Mouse (Mus musculus): ENCODE data around the gene Nfkbib. TPM values are rescaled to one million over a fixed set of nuclear protein-coding genes. Genes with fewer than 3 reads are reported as not detected.

The Nfkbib gene
- polyA plus RNA-seq, 1 experiment, result 39.6 TPM

- Histone ChIP-seq H3K27me3 (ENCODE audit: control insufficient read depth, insufficient read depth, low read length) (no peaks in the 10 kb centered on the region), H3K4me3 (replicated peaks; ENCODE audit: insufficient read depth, low read depth, low read length) (no peak overlapping the region), H3K4me1 (ENCODE audit: control insufficient read depth, insufficient read depth, low read length) (peaks cover 14% of the 10 kb centered on the region), H3K27ac (ENCODE audit: insufficient read depth, low read length) (no peak overlapping the region)
- TF ChIP-seq CTCF (IDR thresholded peaks at IDR 0.05; ENCODE audit: borderline replicate concordance, insufficient read depth, low read depth, low read length), result no peak
- TF ChIP-seq POLR2A (IDR thresholded peaks at IDR 0.05; ENCODE audit: borderline replicate concordance, insufficient read depth, low read length), result no peak
- 43% methylated on average over 7 of the region's 7 CpGs for WGBS
- DNase-seq, result no peak
These were observed 7.8 kb upstream of the Nfkbib start for GRCm38 (mm10) chr7:28775129-28775528.

GRCm38 (mm10) chr7:28774164-28774563 is 6.9 kb upstream of the Nfkbib start:
- H3K4me1 ChIP-seq (ENCODE audit: control insufficient read depth, insufficient read depth, low read length), result peaks cover 13% of the 10 kb centered on the region
- H3K27me3 ChIP-seq (ENCODE audit: control insufficient read depth, insufficient read depth, low read length), result no peaks in the 10 kb centered on the region
- TF ChIP-seq POLR2A (IDR thresholded peaks at IDR 0.05; ENCODE audit: borderline replicate concordance, insufficient read depth, low read length) (no peak), CTCF (IDR thresholded peaks at IDR 0.05; ENCODE audit: borderline replicate concordance, insufficient read depth, low read depth, low read length) (no peak)
- no peak overlapping the region for H3K4me3 ChIP-seq (replicated peaks; ENCODE audit: insufficient read depth, low read depth, low read length)
- H3K27ac ChIP-seq (ENCODE audit: insufficient read depth, low read length), result peak overlapping the region; percentile 20; the same call in 1 of the 2 replicates
- 24% methylated on average over 12 of the region's 12 CpGs for WGBS
- peak; percentile 26 to 41 for DNase-seq

GRCm38 (mm10) chr7:28773163-28773562 is 5.9 kb upstream of the Nfkbib start:
- TF ChIP-seq CTCF (IDR thresholded peaks at IDR 0.05; ENCODE audit: borderline replicate concordance, insufficient read depth, low read depth, low read length) (no peak), POLR2A (IDR thresholded peaks at IDR 0.05; ENCODE audit: borderline replicate concordance, insufficient read depth, low read length) (no peak)
- 19% methylated on average over 3 of the region's 3 CpGs for WGBS
- peak; percentile 32 to 62 for DNase-seq
- H3K27me3 ChIP-seq (ENCODE audit: control insufficient read depth, insufficient read depth, low read length), result no peaks in the 10 kb centered on the region
- peak overlapping the region; percentile 20 for H3K27ac ChIP-seq (ENCODE audit: insufficient read depth, low read length)
- peaks cover 13% of the 10 kb centered on the region for H3K4me1 ChIP-seq (ENCODE audit: control insufficient read depth, insufficient read depth, low read length)
- no peak overlapping the region for H3K4me3 ChIP-seq (replicated peaks; ENCODE audit: insufficient read depth, low read depth, low read length)

GRCm38 (mm10) chr7:28771867-28772266 is 4.6 kb upstream of the Nfkbib start:
- 60% methylated on average over 11 of the region's 11 CpGs for WGBS
- Histone ChIP-seq H3K4me3 (replicated peaks; ENCODE audit: insufficient read depth, low read depth, low read length) (no peak overlapping the region), H3K27me3 (ENCODE audit: control insufficient read depth, insufficient read depth, low read length) (no peaks in the 10 kb centered on the region), H3K27ac (ENCODE audit: insufficient read depth, low read length) (no peak overlapping the region), H3K4me1 (ENCODE audit: control insufficient read depth, insufficient read depth, low read length) (peaks cover 19% of the 10 kb centered on the region)
- TF ChIP-seq POLR2A (IDR thresholded peaks at IDR 0.05; ENCODE audit: borderline replicate concordance, insufficient read depth, low read length) (no peak), CTCF (IDR thresholded peaks at IDR 0.05; ENCODE audit: borderline replicate concordance, insufficient read depth, low read depth, low read length) (no peak)
- DNase-seq, result peak in 1 of 2 experiments; percentile 24

- no peak for DNase-seq
- H3K4me1 ChIP-seq (ENCODE audit: control insufficient read depth, insufficient read depth, low read length), result peaks cover 19% of the 10 kb centered on the region
- H3K27ac ChIP-seq (ENCODE audit: insufficient read depth, low read length), result no peak overlapping the region
- WGBS, result 86% methylated on average over 3 of the region's 3 CpGs
- no peaks in the 10 kb centered on the region for H3K27me3 ChIP-seq (ENCODE audit: control insufficient read depth, insufficient read depth, low read length)
- H3K4me3 ChIP-seq (replicated peaks; ENCODE audit: insufficient read depth, low read depth, low read length), result no peak overlapping the region
- TF ChIP-seq POLR2A (IDR thresholded peaks at IDR 0.05; ENCODE audit: borderline replicate concordance, insufficient read depth, low read length), result no peak
- no peak for TF ChIP-seq CTCF (IDR thresholded peaks at IDR 0.05; ENCODE audit: borderline replicate concordance, insufficient read depth, low read depth, low read length)
These were observed 3.0 kb upstream of the Nfkbib start for GRCm38 (mm10) chr7:28770309-28770708.

- Histone ChIP-seq H3K4me3 (replicated peaks; ENCODE audit: insufficient read depth, low read depth, low read length) (no peak overlapping the region), H3K27ac (ENCODE audit: insufficient read depth, low read length) (no peak overlapping the region), H3K27me3 (ENCODE audit: control insufficient read depth, insufficient read depth, low read length) (no peaks in the 10 kb centered on the region), H3K4me1 (ENCODE audit: control insufficient read depth, insufficient read depth, low read length) (peaks cover 19% of the 10 kb centered on the region)
- WGBS, result 84% methylated on average over 9 of the region's 9 CpGs
- TF ChIP-seq POLR2A (IDR thresholded peaks at IDR 0.05; ENCODE audit: borderline replicate concordance, insufficient read depth, low read length), result no peak
- TF ChIP-seq CTCF (IDR thresholded peaks at IDR 0.05; ENCODE audit: borderline replicate concordance, insufficient read depth, low read depth, low read length), result no peak
- DNase-seq, result no peak
These were observed 2.2 kb upstream of the Nfkbib start for GRCm38 (mm10) chr7:28769414-28769958.

GRCm38 (mm10) chr7:28766910-28767309 is 402 bp downstream of the Nfkbib start:
- Histone ChIP-seq H3K27ac (ENCODE audit: insufficient read depth, low read length) (no peak overlapping the region), H3K4me3 (replicated peaks; ENCODE audit: insufficient read depth, low read depth, low read length) (peak overlapping the region; percentile 59), H3K27me3 (ENCODE audit: control insufficient read depth, insufficient read depth, low read length) (no peaks in the 10 kb centered on the region), H3K4me1 (ENCODE audit: control insufficient read depth, insufficient read depth, low read length) (peaks cover 11% of the 10 kb centered on the region)
- WGBS, result 1% methylated on average over 14 of the region's 14 CpGs
- no peak for TF ChIP-seq POLR2A (IDR thresholded peaks at IDR 0.05; ENCODE audit: borderline replicate concordance, insufficient read depth, low read length)
- TF ChIP-seq CTCF (IDR thresholded peaks at IDR 0.05; ENCODE audit: borderline replicate concordance, insufficient read depth, low read depth, low read length), result no peak
- DNase-seq, result no peak

GRCm38 (mm10) chr7:28766173-28766879 is 986 bp downstream of the Nfkbib start, which contains the start of gene Sirt2:
Gene Sirt2, plus strand, starts transcription at chr7:28766735.
- WGBS, result under 1% methylated on average over 45 of the region's 45 CpGs
- H3K27me3 ChIP-seq (ENCODE audit: control insufficient read depth, insufficient read depth, low read length), result no peaks in the 10 kb centered on the region
- DNase-seq, result peak; percentile 98 to 99
- TF ChIP-seq POLR2A (IDR thresholded peaks at IDR 0.05; ENCODE audit: borderline replicate concordance, insufficient read depth, low read length) (peak; percentile 42; the same call in 1 of the 2 replicates), CTCF (IDR thresholded peaks at IDR 0.05; ENCODE audit: borderline replicate concordance, insufficient read depth, low read depth, low read length) (no peak)
- peak within 1 kb of the TSS; percentile 60 for H3K4me3 ChIP-seq (replicated peaks; ENCODE audit: insufficient read depth, low read depth, low read length)
- no peak within 1 kb of the TSS for H3K27ac ChIP-seq (ENCODE audit: insufficient read depth, low read length)
- peaks cover 8% of the 10 kb centered on the region for H3K4me1 ChIP-seq (ENCODE audit: control insufficient read depth, insufficient read depth, low read length)
